ENCODE assay signal across 24 mouse cellular contexts in genomic region chr8:46625166-46625565, GRCm38 (mm10). TPM values are rescaled to one million over a fixed set of nuclear protein-coding genes. Genes with fewer than 3 reads are reported as not detected.
DNase-seq lines count a peak whose midpoint lies in the region; ATAC-seq and TF ChIP-seq lines count a peak whose summit lies in the region.
"Had no signal": no experiment of that assay in that cellular context is flagged by ENCODE, and none has a peak within 500 bp of the region (broad histone marks: within the 10 kb centered on the region; RNA-seq: fewer than 3 reads in every experiment).

No protein-coding gene starts in this region.

- H3K27ac ChIP-seq in lung, embryonic 14.5 days (ENCODE audit: low read depth), result peak overlapping the region; percentile 75
- H3K27ac ChIP-seq: forebrain, embryonic 13.5 days; hindbrain, embryonic 13.5 days; kidney, postnatal 0 days; liver, embryonic 14.5 days; neural tube, embryonic 15.5 days; stomach, embryonic 15.5 days had no signal

- no peak for TF ChIP-seq CTCF in lung, embryonic 14.5 days (IDR thresholded peaks at IDR 0.05; ENCODE audit: low read depth)

- no peaks in the 10 kb centered on the region for H3K9me3 ChIP-seq in lung, embryonic 14.5 days (ENCODE audit: low read depth, low read length)
- H3K9me3 ChIP-seq: forebrain, embryonic 13.5 days; hindbrain, embryonic 13.5 days; neural tube, embryonic 15.5 days; stomach, embryonic 15.5 days had no signal

- peak; percentile 64 for DNase-seq in lung, embryonic 14.5 days
- DNase-seq in lung, adult 18-20 months, result no peak
- DNase-seq in 3134 (ENCODE audit: extremely low read depth, insufficient read length, low spot score) (peak; percentile 15), 416B (ENCODE audit: low read depth) (peak; percentile 86)
- no peak for DNase-seq in adrenal gland, postnatal 25 days
- DNase-seq: adrenal gland, adult 2 months; cerebellum, adult 2 months; cerebellum, postnatal 25 days; gastrocnemius, postnatal 25 days; heart, postnatal 4 days; kidney, adult 8-10 months; kidney, postnatal 4 days; lung, postnatal 10 days; midbrain, embryonic 14.5 days; retina, postnatal 1 day; right cerebral cortex, postnatal 25 days had no signal

- peaks cover 10% of the 10 kb centered on the region; the same call in 1 of the 2 replicates for H3K4me1 ChIP-seq in lung, embryonic 14.5 days (ENCODE audit: insufficient read depth)

- H3K4me3 ChIP-seq in lung, embryonic 14.5 days (ENCODE audit: low read depth, low read length), result no peak overlapping the region
- H3K4me3 ChIP-seq: forebrain, embryonic 13.5 days; hindbrain, embryonic 13.5 days; neural tube, embryonic 15.5 days; stomach, embryonic 15.5 days had no signal

- no peaks in the 10 kb centered on the region for H3K27me3 ChIP-seq in lung, embryonic 14.5 days (ENCODE audit: insufficient read depth, low read length)
- H3K27me3 ChIP-seq: forebrain, embryonic 13.5 days; hindbrain, embryonic 13.5 days; neural tube, embryonic 15.5 days; stomach, embryonic 15.5 days had no signal

- WGBS in lung, embryonic 14.5 days, result 9% methylated on average over 1 of the region's 1 CpGs

- H3K36me3 ChIP-seq in lung, embryonic 14.5 days (ENCODE audit: insufficient read depth), result peaks cover 8% of the 10 kb centered on the region
- H3K36me3 ChIP-seq: stomach, embryonic 15.5 days had no signal

- no peak overlapping the region for H3K9ac ChIP-seq in lung, embryonic 14.5 days
- H3K9ac ChIP-seq: forebrain, embryonic 13.5 days; hindbrain, embryonic 13.5 days; liver, embryonic 14.5 days; neural tube, embryonic 15.5 days; stomach, embryonic 15.5 days had no signal

- peak; percentile 80; the same call in 1 of the 2 replicates for ATAC-seq in lung, embryonic 14.5 days (ENCODE audit: insufficient read depth)
- ATAC-seq in megakaryocyte progenitor cell, adult 5-6 weeks (replicated peaks; ENCODE audit: poor library complexity), result peak; percentile 40
- ATAC-seq: forebrain, embryonic 13.5 days; intestine, embryonic 16.5 days had no signal

- H3K4me2 ChIP-seq in lung, embryonic 14.5 days, result no peak overlapping the region
- H3K4me2 ChIP-seq: forebrain, embryonic 13.5 days; hindbrain, embryonic 13.5 days; neural tube, embryonic 15.5 days; stomach, embryonic 15.5 days had no signal

RNA-seq across cellular contexts. Expression of gene Casp3, which starts 8.1 kb away (rescaled TPM):
- 84.1 and 86.7 TPM in 2 replicates for polyA plus RNA-seq in lung, embryonic 14.5 days (2014; fragmentation: Nextera tagmentation; extraction: Ambion mirVana)
- total RNA-seq in megakaryocyte progenitor cell, adult 5-6 weeks (2015), result 35.4 and 53.7 TPM in 2 replicates
- total RNA-seq in megakaryocyte progenitor cell, adult 5-6 weeks (2017), result 85.1 and 113 TPM in 2 replicates
- total RNA-seq in adrenal gland, postnatal 25 days (2021), result 22.6 and 28.9 TPM in 2 replicates

RNA-seq across cellular contexts. Expression of gene Primpol, which starts 8.2 kb away (rescaled TPM):
- 11.2 and 11.4 TPM in 2 replicates for polyA plus RNA-seq in lung, embryonic 14.5 days (2014; fragmentation: Nextera tagmentation; extraction: Ambion mirVana)
- 9.2 and 16.4 TPM in 2 replicates for total RNA-seq in megakaryocyte progenitor cell, adult 5-6 weeks (2015)
- total RNA-seq in megakaryocyte progenitor cell, adult 5-6 weeks (2017), result 7.5 and 7.9 TPM in 2 replicates
- total RNA-seq in adrenal gland, postnatal 25 days (2021), result 12.4 and 18.9 TPM in 2 replicates

Comparison
In these comparisons a context has a peak if more than half of its experiments do, and no peak if none do; other contexts are left out.
1. DNase-seq: peak in lung, embryonic 14.5 days (single experiment), 3134 (single experiment) and 416B (single experiment); none in lung, adult 18-20 months (0 of 2) and adrenal gland, postnatal 25 days (single experiment).